In genomic region chr9:120532691-120533090, GRCm38 (mm10) we compare ENCODE assay signal across 1 mouse cellular context.
TF ChIP-seq lines count a peak whose summit lies in the region.

No protein-coding gene starts in this region.

TF ChIP-seq in MEL, 35 proteins besides CTCF, POLR2A, EP300 and RAD21 (continued from another document):
- TF ChIP-seq JUND (IDR thresholded peaks at IDR 0.05; ENCODE audit: low read depth, low read length) (no peak), NRF1 (IDR thresholded peaks at IDR 0.05; ENCODE audit: insufficient read depth, low read depth, low read length, poor library complexity, severe bottlenecking) (no peak), MYB (IDR thresholded peaks at IDR 0.05; ENCODE audit: low read depth, low read length) (no peak), HCFC1 (IDR thresholded peaks at IDR 0.05; ENCODE audit: low read depth, low read length) (no peak), ZNF384 (IDR thresholded peaks at IDR 0.05; ENCODE audit: low read depth, low read length) (no peak), TBP (IDR thresholded peaks at IDR 0.05; ENCODE audit: low read depth, low read length) (no peak), USF1 (IDR thresholded peaks at IDR 0.05; ENCODE audit: low read depth, low read length) (no peak), SMC3 (IDR thresholded peaks at IDR 0.05; ENCODE audit: low read depth, low read length) (no peak), E2F4 (IDR thresholded peaks at IDR 0.05; ENCODE audit: borderline replicate concordance, low read depth, low read length) (no peak), ZKSCAN1 (IDR thresholded peaks at IDR 0.05; ENCODE audit: low read depth, low read length) (no peak), KAT2A (conservative IDR thresholded peaks at IDR 0.05; ENCODE audit: low read depth, low read length) (no peak)
